Mouse (Mus musculus) ES-E14 (cell line): Measurements from ENCODE around the gene Pcx. TPM values are rescaled to one million over a fixed set of nuclear protein-coding genes. Genes with fewer than 3 reads are reported as not detected.

Experiments used
- DNase-seq: peaks from one replicate; pipeline ENCODE4 v3.0.0-alpha.2; 2013; ENCODE audit warnings: low read depth, low spot score
- H3K27ac ChIP-seq: 2 replicates; pipeline ENCODE4 v1.5.1; 2012; ENCODE audit warnings: low read depth, mild to moderate bottlenecking, low read length, moderate library complexity, mixed read lengths; ENCODE audit not compliant: poor library complexity, insufficient read depth, severe bottlenecking
- H3K36me3 ChIP-seq: 2 replicates; pipeline ENCODE4 v1.6.1; 2012; ENCODE audit warnings: mild to moderate bottlenecking, low read length, moderate library complexity, mixed read lengths; ENCODE audit not compliant: control insufficient read depth, poor library complexity, insufficient read depth, severe bottlenecking
- H3K4me1 ChIP-seq, 2 experiments: fragments of 150-350 bp in 1 of 2; sonication (generic) in 1 of 2; 2 replicates each; pipeline ENCODE4 v1.6.1; 2012; ENCODE audit warnings: low read length in 2 of 2, mild to moderate bottlenecking in 1 of 2, mixed read lengths in 1 of 2; ENCODE audit not compliant: control insufficient read depth in 2 of 2, insufficient read depth in 2 of 2, poor library complexity in 1 of 2
- H3K4me3 ChIP-seq, 2 experiments: fragments of 150-350 bp in 1 of 2; sonication (generic) in 1 of 2; 2 replicates each; pipeline ENCODE4 v1.5.1; 2012; ENCODE audit warnings: low read length in 2 of 2, low read depth in 1 of 2, mild to moderate bottlenecking in 1 of 2, mixed read lengths in 1 of 2; ENCODE audit not compliant: insufficient read depth in 1 of 2, poor library complexity in 1 of 2, severe bottlenecking in 1 of 2
- H3K9ac ChIP-seq: 2 replicates; pipeline ENCODE4 v1.6.1; 2012; ENCODE audit warnings: low read depth, mild to moderate bottlenecking, low read length, mixed read lengths; ENCODE audit not compliant: poor library complexity, insufficient read depth, severe bottlenecking
- H3K9me3 ChIP-seq: fragments of 150-350 bp; sonication (generic); 2 replicates; pipeline ENCODE4 v1.6.1; 2012; ENCODE audit warnings: low read depth, mild to moderate bottlenecking, low read length; ENCODE audit not compliant: control insufficient read depth, insufficient read depth
- CHD2 ChIP-seq: IDR thresholded peaks from 2 replicates; pipeline ENCODE4 v1.6.1; 2014; ENCODE audit warnings: mild to moderate bottlenecking, low read depth, low read length, inconsistent platforms
- HCFC1 ChIP-seq: IDR thresholded peaks from 2 replicates; pipeline ENCODE4 v1.6.1; 2012; ENCODE audit warnings: low read length, inconsistent platforms, borderline replicate concordance; ENCODE audit not compliant: insufficient read depth
- MAFK ChIP-seq: IDR thresholded peaks from 2 replicates; pipeline ENCODE4 v1.6.1; 2014; ENCODE audit warnings: mild to moderate bottlenecking, low read depth, low read length, inconsistent platforms; ENCODE audit not compliant: insufficient read depth
- ZC3H11A ChIP-seq: IDR thresholded peaks from 2 replicates; pipeline ENCODE4 v1.6.1; 2012; ENCODE audit warnings: low read depth, mild to moderate bottlenecking, inconsistent platforms, low read length, borderline replicate concordance
- ZNF384 ChIP-seq: IDR thresholded peaks from 2 replicates; pipeline ENCODE4 v1.6.1; 2012; ENCODE audit warnings: low read depth, low read length, inconsistent platforms
- in situ Hi-C, 2 experiments: fragments of 600-800 bp; cut with MboI; formaldehyde crosslinking; loops; one replicate each; pipeline ENCODE4 v1.15.1; 2025; ENCODE audit warnings: low sequenced_read_pairs in 2 of 2, inconsistent platforms in 1 of 2; ENCODE audit not compliant: unreplicated experiment in 2 of 2
- total RNA-seq: library from RNA; depleted of rRNA; stranded (reverse); fragments of 300-350 nt; gene quantifications from 2 replicates; pipeline ENCODE4 v1.2.3, GENCODE M21; 2012

The Pcx gene
- total RNA-seq, 1 experiment, result 35.6 TPM

DNA sequence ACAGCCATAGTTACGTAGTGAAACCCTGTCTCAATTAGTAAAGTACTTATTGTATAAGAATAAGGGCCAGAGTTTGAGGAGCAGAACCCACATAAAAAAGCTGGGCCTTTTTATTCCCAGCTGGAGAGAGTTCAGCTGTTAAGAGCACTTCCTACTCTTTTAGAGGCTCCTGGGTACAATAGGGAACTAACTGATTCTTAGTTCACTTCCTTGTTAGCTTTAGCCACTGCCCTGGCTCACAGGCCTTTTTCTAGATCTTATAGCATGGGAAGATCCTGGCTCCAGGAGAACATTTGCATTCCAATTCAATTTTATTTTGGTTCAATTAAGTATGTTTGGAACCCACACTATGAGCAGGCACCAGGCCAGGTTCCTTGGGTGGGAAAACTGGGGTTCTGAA, 61.4 kb downstream of the Pcx start:
- in situ Hi-C loops, result no loop called here

DNA sequence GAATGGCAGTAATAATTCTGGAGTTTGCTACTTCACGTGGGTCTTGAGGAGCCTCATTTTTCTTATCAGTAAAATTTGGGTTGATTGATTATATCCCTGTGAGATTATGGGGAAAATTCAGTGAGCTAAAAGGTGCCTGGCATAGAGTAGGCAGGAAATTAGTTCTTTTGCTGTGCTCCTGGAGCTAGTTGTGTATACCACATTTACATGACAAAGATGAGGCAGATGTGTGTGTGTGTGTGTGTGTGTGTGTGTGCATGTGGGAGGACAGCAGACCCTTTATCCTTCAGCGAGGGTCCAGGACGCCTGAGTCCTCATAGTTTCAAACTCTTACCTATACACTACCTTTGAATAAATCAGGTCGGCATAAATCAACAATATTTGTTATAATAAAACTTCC, 61.8 kb downstream of the Pcx start:
- H3K4me3 ChIP-seq, result no peak overlapping the region
- H3K4me1 ChIP-seq, result peaks cover 0 to 9% of the 10 kb centered on the region in 2 experiments; a peak in 2 of 4 replicates
- H3K9ac ChIP-seq, result no peak overlapping the region
- TF ChIP-seq MAFK (no peak), ZC3H11A (no peak), ZNF384 (no peak), HCFC1 (no peak), CHD2 (no peak)
- DNase-seq, result no peak
- no peaks in the 10 kb centered on the region for H3K9me3 ChIP-seq
- no peak overlapping the region for H3K27ac ChIP-seq
- H3K36me3 ChIP-seq, result no peaks in the 10 kb centered on the region
- in situ Hi-C loops, result no loop called here

More for the DNA sequence above, 61.4 kb downstream of the Pcx start:
- Histone ChIP-seq H3K9ac (no peak overlapping the region), H3K4me1 (peaks cover 0 to 9% of the 10 kb centered on the region in 2 experiments; a peak in 2 of 4 replicates), H3K9me3 (no peaks in the 10 kb centered on the region), H3K27ac (no peak overlapping the region), H3K4me3 (no peak overlapping the region), H3K36me3 (no peaks in the 10 kb centered on the region)
- no peak for TF ChIP-seq ZC3H11A
- no peak for TF ChIP-seq CHD2
- TF ChIP-seq MAFK, result no peak
- no peak for TF ChIP-seq ZNF384
- no peak for TF ChIP-seq HCFC1
- DNase-seq, result no peak

DNA sequence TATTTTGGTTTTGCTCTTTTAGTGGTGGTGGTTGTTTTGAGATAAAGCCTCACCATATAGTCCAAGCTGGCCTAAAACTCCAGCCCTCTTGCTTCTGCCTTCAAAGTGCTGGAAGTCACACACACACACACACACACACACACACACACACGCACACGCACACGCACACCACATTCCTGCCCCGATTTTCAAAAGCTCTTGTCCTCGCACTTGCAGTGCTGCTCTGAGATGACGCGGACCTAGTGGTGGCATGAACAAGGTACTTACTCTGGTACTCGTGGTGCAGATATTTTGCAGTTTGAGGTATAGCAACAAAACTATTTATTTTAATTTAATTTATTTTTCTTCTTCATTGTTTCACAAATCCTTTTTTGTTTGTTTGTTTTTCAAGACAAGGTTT, 62.2 kb downstream of the Pcx start:
- Histone ChIP-seq H3K36me3 (no peaks in the 10 kb centered on the region), H3K27ac (no peak overlapping the region), H3K9ac (no peak overlapping the region), H3K9me3 (no peaks in the 10 kb centered on the region), H3K4me1 (peaks cover 0 to 9% of the 10 kb centered on the region in 2 experiments; a peak in 1 of 4 replicates), H3K4me3 (no peak overlapping the region)
- in situ Hi-C loops, result no loop called here
- TF ChIP-seq HCFC1, result no peak
- no peak for TF ChIP-seq CHD2
- no peak for TF ChIP-seq MAFK
- no peak for TF ChIP-seq ZC3H11A
- TF ChIP-seq ZNF384, result no peak
- no peak for DNase-seq

DNA sequence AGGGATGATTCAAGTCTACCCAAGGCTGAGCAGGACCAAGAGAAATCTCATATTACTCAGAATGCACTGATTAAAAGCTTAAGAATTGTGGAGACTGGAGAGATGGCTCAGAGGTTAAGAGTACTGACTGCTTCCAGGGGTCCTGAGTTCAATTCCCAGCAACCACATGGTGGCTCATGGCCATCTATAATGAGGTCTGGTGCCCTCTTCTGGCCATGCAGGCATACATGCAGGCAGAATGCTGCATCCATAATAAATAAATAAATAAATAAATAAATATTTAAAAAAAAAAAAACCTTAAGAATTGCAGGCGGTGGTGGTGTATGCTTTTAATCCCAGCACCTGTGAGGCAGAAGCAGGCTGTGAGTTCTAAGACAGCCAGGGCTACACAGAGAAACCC, 63.0 kb downstream of the Pcx start:
- in situ Hi-C loops, result no loop called here
- Histone ChIP-seq H3K36me3 (no peaks in the 10 kb centered on the region), H3K27ac (no peak overlapping the region), H3K9ac (no peak overlapping the region), H3K9me3 (no peaks in the 10 kb centered on the region), H3K4me3 (no peak overlapping the region), H3K4me1 (peaks cover 0 to 3% of the 10 kb centered on the region in 2 experiments; a peak in 1 of 4 replicates)
- no peak for TF ChIP-seq ZC3H11A
- no peak for TF ChIP-seq MAFK
- DNase-seq, result no peak

DNA sequence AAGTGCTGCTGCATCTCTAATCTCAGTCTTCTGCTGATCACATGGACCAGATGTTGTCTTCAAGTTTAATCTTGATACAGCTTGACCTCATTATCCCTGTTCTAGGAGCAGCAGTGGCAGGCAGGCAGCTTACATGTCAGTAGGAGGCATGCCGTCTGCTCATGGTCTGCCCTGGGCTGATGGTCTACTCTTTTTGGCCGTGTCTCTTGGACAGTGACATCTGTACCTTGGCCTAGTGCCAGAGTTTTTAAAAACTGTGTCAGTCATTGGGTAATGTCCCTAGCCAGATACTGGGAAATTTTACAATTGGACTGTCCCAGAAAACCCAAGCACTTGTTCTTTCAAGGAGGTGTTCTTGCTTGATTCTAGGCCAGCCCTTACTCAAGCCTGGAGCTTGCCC, 68.5 kb downstream of the Pcx start:
- no peak overlapping the region for H3K4me3 ChIP-seq
- no peak for DNase-seq
- TF ChIP-seq ZNF384, result no peak
- no peak for TF ChIP-seq CHD2
- no peak for TF ChIP-seq HCFC1
- no peaks in the 10 kb centered on the region for H3K4me1 ChIP-seq
- no peaks in the 10 kb centered on the region for H3K9me3 ChIP-seq
- no peak overlapping the region for H3K27ac ChIP-seq
- H3K36me3 ChIP-seq, result no peaks in the 10 kb centered on the region
- H3K9ac ChIP-seq, result no peak overlapping the region
- in situ Hi-C loops, result no loop called here
